Mouse (Mus musculus) layer of hippocampus, adult 18-20 months (tissue): ENCODE measurements around the gene Bace2. TPM values are rescaled to one million over a fixed set of nuclear protein-coding genes. Genes with fewer than 3 reads are reported as not detected.

Source experiments
- DNase-seq, 2 experiments: peaks; one replicate each; pipeline ENCODE4 v3.0.0; 2022; ENCODE audit warnings: low spot score in 2 of 2
- total RNA-seq, 2 experiments: library from RNA; stranded (reverse); gene quantifications; 2 replicates each; pipeline ENCODE4 v1.2.3; 2021

Bace2 gene
- total RNA-seq, 2 experiments from 2014 or later: 2.1 to 3.3 TPM

GRCm38 (mm10) chr16:97466182-97466957, 109.8 kb downstream of the Bace2 start:
- peak in 1 of 2 experiments; percentile 29 for DNase-seq

GRCm38 (mm10) chr16:97467472-97467871, 110.9 kb downstream of the Bace2 start:
- no peak for DNase-seq

- no peak for DNase-seq
These were observed 111.7 kb downstream of the Bace2 start for GRCm38 (mm10) chr16:97467993-97468791.

DNA sequence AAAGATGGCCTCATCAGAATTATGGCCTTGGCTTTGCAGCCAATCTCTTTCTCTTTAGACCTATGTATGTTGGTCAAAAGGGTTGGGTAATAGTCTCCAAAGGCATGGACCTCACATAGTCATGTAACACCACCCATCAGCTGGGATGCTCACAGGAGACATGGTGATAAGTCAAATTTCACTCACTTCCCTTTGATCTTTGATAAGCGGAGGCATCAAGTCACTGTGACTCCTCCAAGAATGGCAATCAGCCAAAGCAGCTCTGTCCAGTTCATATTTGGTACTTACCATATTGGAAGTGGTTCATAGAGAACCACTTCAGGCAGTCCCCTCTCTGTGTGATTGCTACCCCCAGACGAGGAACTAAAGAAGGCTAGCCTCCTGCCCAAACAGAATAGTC, 118.1 kb downstream of the Bace2 start:
- DNase-seq: no peak

- no peak for DNase-seq
These were observed 119.0 kb downstream of the Bace2 start for GRCm38 (mm10) chr16:97475581-97475980.

GRCm38 (mm10) chr16:97476524-97476923, 120.0 kb downstream of the Bace2 start:
- no peak for DNase-seq

DNA sequence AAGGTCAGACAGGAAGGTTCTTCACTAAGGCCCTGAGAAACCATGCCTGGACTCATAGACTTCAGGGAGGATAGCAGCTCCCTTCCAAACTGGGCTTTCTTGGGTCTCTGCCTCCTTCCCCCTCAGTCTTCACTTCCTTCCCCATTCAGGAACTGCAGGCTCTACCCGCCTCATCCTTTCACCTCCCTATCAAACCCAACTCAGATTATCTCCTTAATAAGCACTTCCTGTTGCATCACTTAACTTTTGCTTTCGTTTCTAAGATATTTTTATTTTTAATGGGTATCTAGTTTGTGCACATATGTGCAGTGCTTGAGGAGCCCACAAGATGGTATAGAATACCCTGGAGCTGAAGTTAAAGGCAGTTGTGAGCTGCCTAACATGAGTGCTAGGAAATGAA, 122.1 kb downstream of the Bace2 start:
- DNase-seq: no peak

DNA sequence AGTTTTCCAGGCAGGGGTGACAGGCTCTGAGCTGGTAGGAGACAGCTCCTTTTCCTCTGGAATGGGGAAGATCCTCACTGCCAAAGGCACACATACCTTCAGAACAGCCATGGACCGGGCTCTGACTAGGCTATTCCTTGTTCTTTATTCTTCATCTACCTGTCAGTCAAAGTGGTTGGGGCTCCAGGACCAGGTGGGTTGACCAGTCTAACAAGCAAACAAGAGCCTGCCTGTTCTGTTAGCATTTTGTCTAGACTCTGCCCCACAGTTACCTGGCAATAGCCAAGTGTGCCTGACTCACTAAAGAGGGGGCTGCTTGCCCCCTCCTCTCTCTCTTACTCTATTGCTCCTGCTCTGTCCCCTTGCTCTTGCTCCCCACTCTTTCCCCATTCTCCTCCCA, 135.8 kb downstream of the Bace2 start:
- DNase-seq: no peak

Other genes starting within 250 kb of the Bace2 start
- gene Dscam, start 186.0 kb upstream of the Bace2 start, total RNA-seq: 10 to 100 TPM; 35.7 to 36.8 TPM
- under 1 TPM; 0.62 to 0.86 TPM for gene Mx1, start 106.2 kb downstream of the Bace2 start, total RNA-seq
- gene Fam3b, start 158.1 kb downstream of the Bace2 start, total RNA-seq: not detected